Mouse (Mus musculus) monocyte, adult 5-6 weeks (primary cell): ENCODE results near the gene Aox2. TPM values are rescaled to one million over a fixed set of nuclear protein-coding genes. Genes with fewer than 3 reads are reported as not detected.

Experiments used
- ATAC-seq: fragments of 153-309, 156-312 bp; replicated peaks from 2 replicates; pipeline ENCODE4 v1.8.0; 2017; ENCODE audit warnings: mild to moderate bottlenecking; ENCODE audit not compliant: low TSS enrichment, insufficient number of reproducible peaks, severe bottlenecking, poor library complexity, low FRiP score
- total RNA-seq: library from RNA; stranded (forward); fragments of 200-1000, 200-491, 200-594 nt; gene quantifications from 3 replicates; pipeline ENCODE4 v1.2.3, GENCODE M21; 2017

The Aox2 gene
- total RNA-seq, 1 experiment from 2014 or later = not detected

DNA sequence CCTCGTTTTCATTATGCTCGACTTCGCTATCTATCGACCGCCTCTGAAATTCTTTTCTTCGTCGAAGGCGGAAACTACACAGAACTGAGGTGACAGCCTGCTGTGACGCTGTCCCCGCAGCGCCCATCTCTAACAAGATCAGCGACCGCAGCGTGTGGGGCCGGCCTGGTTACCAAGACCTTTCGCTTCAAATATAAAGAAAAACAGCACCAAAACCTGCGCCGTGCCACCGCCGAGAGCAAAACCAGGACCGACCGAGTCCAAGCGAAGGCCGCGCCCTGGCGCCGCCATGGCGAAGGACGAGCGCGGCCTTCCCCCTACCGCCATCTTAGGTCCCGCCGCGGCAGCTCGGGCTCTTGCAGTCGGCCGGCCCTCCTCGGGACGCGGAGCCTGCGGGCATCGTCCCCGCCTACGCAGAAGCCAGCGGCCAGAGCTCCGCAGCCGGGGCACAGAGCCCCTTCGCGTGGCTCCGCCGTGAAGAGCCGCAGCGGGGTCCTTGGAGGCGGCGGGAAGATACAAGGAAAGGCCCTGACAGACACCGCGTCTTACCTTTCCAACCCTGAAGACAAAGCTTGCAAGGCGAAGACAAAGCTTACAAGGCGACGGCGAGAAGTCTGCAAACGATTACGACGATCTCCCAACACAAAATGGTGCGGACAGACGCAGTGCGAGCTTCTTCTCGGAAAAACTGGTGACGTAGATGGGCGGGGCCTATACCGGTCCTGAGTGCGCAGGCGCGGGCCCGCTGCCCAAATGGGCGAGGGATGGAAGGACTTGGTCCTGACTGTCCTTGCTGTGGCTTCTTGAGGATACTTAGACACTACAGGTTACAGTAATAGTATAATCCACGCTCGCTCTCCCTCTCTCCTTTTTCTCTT, 145.5 kb downstream of the Aox2 start, which contains the start of gene Clk1:
Clk1 (minus strand) TSS at position 696 of the 878 bp plus-strand sequence.
- peak; percentile 87 for ATAC-seq

DNA sequence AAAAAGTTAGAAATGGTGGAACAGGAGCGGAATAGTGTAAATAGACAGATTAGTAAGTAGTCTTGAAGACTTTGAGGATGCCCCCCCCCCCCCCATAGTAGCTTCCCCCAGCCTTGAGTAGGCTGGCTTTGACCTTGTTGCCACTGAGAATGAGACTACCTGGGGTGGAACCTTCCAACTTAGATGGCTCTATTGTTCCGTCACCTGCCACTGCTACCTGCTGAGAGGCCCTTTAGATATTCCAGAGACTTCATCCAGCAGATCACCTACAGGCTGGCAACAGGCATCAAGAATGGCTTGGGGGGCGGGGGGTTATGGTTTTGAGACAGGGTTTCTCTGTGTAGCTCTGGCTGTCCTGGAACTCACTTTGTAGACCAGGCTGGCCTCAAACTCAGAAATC, 146.4 kb downstream of the Aox2 start:
- ATAC-seq = no peak

Other genes with a start within 250 kb of the Aox2 start
- gene Aox1, start 248.4 kb upstream of the Aox2 start, total RNA-seq = 0.10 to 0.95 TPM in 2 of 3 replicates, not detected in the other
- 1.3 to 8.5 TPM (median 3.5 TPM) in 3 replicates for gene Aox3, start 165.2 kb upstream of the Aox2 start, total RNA-seq
- gene Aox4, start 67.9 kb upstream of the Aox2 start, total RNA-seq = not detected in 3 replicates
- 164 to 180 TPM (median 178 TPM) in 3 replicates for gene Bzw1, start 114.6 kb downstream of the Aox2 start, total RNA-seq
- 1,281 to 1,683 TPM (median 1,335 TPM) in 3 replicates for gene Clk1, start 145.7 kb downstream of the Aox2 start, total RNA-seq
- gene Nif3l1, start 166.8 kb downstream of the Aox2 start, total RNA-seq = 11.5 to 22.8 TPM (median 18.0 TPM) in 3 replicates
- gene Ppil3, start 167.2 kb downstream of the Aox2 start, total RNA-seq = 59.5 to 80.1 TPM (median 68.3 TPM) in 3 replicates
- 15.9 to 29.6 TPM (median 23.3 TPM) in 3 replicates for gene Orc2, start 226.8 kb downstream of the Aox2 start, total RNA-seq